Mouse (Mus musculus) midbrain, embryonic 10.5 days (tissue): ENCODE measurements around the gene Prkar2b. TPM values are rescaled to one million over a fixed set of nuclear protein-coding genes. Genes with fewer than 3 reads are reported as not detected.

ENCODE experiments used
- DNase-seq: peaks from one replicate; pipeline ENCODE4 v3.0.0-alpha.2; 2017; ENCODE audit warnings: low spot score
- H3K27ac ChIP-seq: fragments of 300-500 bp; sonication (generic); replicated peaks from 2 replicates; pipeline ENCODE4 v1.5.1; 2016; ENCODE audit warnings: mild to moderate bottlenecking
- H3K27me3 ChIP-seq: fragments of 300-500 bp; sonication (generic); 2 replicates; pipeline ENCODE4 v1.6.1; 2016; ENCODE audit warnings: low read depth, mild to moderate bottlenecking; ENCODE audit not compliant: poor library complexity, severe bottlenecking
- H3K36me3 ChIP-seq: fragments of 300-500 bp; sonication (generic); 2 replicates; pipeline ENCODE4 v1.6.1; 2016; ENCODE audit warnings: mild to moderate bottlenecking, moderate library complexity
- H3K4me1 ChIP-seq: fragments of 300-500 bp; sonication (generic); 2 replicates; pipeline ENCODE4 v1.6.1; 2016
- H3K4me3 ChIP-seq: fragments of 300-500 bp; sonication (generic); 2 replicates; pipeline ENCODE4 v1.5.1; 2016; ENCODE audit warnings: mild to moderate bottlenecking, moderate library complexity
- H3K9me3 ChIP-seq: fragments of 300-500 bp; sonication (generic); replicated peaks from 2 replicates; pipeline ENCODE4 v1.6.1; 2016; ENCODE audit warnings: mild to moderate bottlenecking
- WGBS: fragments of 180-500 bp; shearing (Covaris S2); methylation state at CpG from one replicate; pipeline ENCODE4 v1.1.7; 2016; 5-methylcytosine and 5-hydroxymethylcytosine counted together
- polyA plus RNA-seq: library from polyadenylated mRNA; unstranded; fragments of >200 nt; fragmentation: Nextera tagmentation; extraction: Ambion mirVana; gene quantifications from 2 replicates; pipeline ENCODE4 v1.2.1, GENCODE M21; 2016

Gene Prkar2b
- polyA plus RNA-seq, 1 experiment from 2014 or later = 36.6 TPM

DNA sequence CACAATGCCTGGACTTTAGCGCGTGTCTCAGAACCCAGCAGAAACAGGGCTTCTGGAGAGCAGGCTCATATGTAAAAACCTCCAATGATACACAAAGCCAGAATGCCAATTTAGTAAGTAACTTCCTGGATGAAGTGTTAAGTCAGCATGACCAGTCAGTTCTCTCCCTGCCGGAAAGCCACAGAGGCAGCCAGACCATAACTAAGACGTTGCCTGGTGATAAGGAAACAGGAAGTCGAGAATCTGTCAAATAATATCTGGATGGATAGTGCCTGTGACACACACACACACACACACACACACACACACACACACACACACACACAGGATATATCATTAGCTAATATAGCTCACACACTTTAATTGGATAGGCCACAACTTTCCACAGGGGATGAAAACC, 64.2 kb downstream of the Prkar2b start:
- H3K27me3 ChIP-seq = no peaks in the 10 kb centered on the region
- H3K9me3 ChIP-seq = no peaks in the 10 kb centered on the region
- no peak overlapping the region for H3K27ac ChIP-seq
- DNase-seq = no peak
- 90% methylated on average over 5 of the region's 5 CpGs for WGBS
- H3K4me3 ChIP-seq = no peak overlapping the region
- peaks cover 11% of the 10 kb centered on the region; the same call in 1 of the 2 replicates for H3K36me3 ChIP-seq
- H3K4me1 ChIP-seq = peaks cover 12% of the 10 kb centered on the region; the same call in 1 of the 2 replicates

DNA sequence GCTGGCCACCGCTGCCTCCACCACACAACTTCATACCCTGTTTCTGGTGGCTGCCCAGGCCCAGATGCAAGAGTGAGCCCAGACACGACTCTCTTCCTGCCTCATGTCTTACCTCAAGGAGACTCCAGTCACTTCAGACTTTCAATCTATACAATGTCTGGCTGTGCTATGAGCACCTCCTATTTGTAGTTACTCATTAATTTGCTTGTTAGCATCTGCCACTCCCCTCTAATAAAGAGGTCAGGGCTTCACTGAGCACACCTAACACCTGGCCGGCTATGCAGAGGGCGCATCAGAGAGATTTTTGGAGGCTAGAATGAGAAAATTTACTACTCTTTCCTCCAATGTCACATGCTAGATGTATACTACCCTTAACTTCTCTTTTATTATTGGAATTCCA, 70.5 kb downstream of the Prkar2b start:
- Histone ChIP-seq H3K4me3 (no peak overlapping the region), H3K9me3 (no peaks in the 10 kb centered on the region), H3K27ac (no peak overlapping the region), H3K36me3 (peaks cover 17% of the 10 kb centered on the region; the same call in 1 of the 2 replicates), H3K4me1 (no peaks in the 10 kb centered on the region), H3K27me3 (no peaks in the 10 kb centered on the region)
- 93% methylated on average over 4 of the region's 4 CpGs for WGBS
- DNase-seq = no peak

DNA sequence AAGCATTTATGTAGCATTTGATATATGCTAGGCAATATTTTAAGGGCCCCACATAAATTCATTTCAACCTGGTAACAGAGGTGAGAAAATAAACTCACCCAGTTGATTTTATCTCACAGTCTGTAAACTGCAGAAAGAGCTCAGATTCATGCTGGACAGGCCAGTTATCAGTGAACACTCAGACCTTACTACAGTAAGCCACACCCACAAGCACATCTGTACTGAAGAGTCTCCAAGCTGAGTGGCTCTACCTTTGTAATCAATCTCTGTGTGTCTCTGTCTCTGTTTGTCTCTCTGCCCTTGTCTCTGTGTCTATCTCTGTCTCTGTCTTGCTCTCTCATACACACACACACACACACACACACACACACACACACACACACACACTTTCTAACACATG, 71.4 kb downstream of the Prkar2b start:
- no peak overlapping the region for H3K27ac ChIP-seq
- H3K9me3 ChIP-seq = no peaks in the 10 kb centered on the region
- peaks cover 17% of the 10 kb centered on the region; the same call in 1 of the 2 replicates for H3K36me3 ChIP-seq
- H3K4me3 ChIP-seq = no peak overlapping the region
- DNase-seq = no peak
- no peaks in the 10 kb centered on the region for H3K27me3 ChIP-seq
- H3K4me1 ChIP-seq = no peaks in the 10 kb centered on the region

DNA sequence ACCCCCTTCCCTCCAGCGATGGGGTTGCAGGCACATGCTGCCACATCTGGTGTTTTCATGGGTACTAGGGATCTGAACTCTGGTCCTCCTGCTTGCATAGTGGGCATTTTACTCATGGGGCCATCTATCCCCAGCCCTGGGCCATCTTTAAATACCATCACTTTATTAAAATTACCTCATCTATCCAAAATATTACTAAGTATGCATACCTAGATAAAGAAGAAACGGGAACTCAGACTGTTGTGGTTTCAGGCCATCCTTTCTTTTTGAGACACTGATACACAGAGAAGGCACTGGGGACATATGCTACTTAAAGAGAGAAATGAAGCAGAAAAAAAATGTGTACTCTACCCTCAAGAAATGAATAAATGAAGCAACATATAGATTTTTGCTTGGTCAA, 74.6 kb downstream of the Prkar2b start:
- H3K9me3 ChIP-seq = no peaks in the 10 kb centered on the region
- peaks cover 6% of the 10 kb centered on the region; the same call in 1 of the 2 replicates for H3K36me3 ChIP-seq
- WGBS = 86% methylated on average over 2 of the region's 2 CpGs
- H3K4me3 ChIP-seq = no peak overlapping the region
- no peaks in the 10 kb centered on the region; the same call in 1 of the 2 replicates for H3K4me1 ChIP-seq
- no peaks in the 10 kb centered on the region for H3K27me3 ChIP-seq
- DNase-seq = no peak
- H3K27ac ChIP-seq = no peak overlapping the region

DNA sequence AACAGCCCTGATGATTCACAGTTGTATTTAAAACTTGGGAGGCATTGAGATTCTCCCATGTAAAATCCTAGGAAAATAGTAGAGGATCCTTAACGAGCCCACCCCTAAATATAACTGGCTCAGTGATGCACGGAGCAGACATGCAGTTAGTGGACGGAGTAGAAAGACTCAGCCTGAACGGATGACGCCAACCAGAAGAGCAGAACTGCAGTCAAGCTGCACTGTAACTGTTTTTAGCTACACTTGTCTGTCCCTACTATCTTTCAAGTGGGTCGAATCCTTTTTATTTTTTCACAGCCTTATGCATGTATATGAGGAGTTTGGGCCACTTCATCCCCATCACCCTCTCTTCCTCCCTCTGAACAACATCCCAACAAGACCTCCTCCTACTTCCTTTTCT, 75.4 kb downstream of the Prkar2b start:
- Histone ChIP-seq H3K4me3 (no peak overlapping the region), H3K27ac (no peak overlapping the region), H3K9me3 (no peaks in the 10 kb centered on the region), H3K27me3 (no peaks in the 10 kb centered on the region), H3K4me1 (no peaks in the 10 kb centered on the region; the same call in 1 of the 2 replicates), H3K36me3 (peaks cover 6% of the 10 kb centered on the region; the same call in 1 of the 2 replicates)
- WGBS = 93% methylated on average over 6 of the region's 6 CpGs
- no peak for DNase-seq

DNA sequence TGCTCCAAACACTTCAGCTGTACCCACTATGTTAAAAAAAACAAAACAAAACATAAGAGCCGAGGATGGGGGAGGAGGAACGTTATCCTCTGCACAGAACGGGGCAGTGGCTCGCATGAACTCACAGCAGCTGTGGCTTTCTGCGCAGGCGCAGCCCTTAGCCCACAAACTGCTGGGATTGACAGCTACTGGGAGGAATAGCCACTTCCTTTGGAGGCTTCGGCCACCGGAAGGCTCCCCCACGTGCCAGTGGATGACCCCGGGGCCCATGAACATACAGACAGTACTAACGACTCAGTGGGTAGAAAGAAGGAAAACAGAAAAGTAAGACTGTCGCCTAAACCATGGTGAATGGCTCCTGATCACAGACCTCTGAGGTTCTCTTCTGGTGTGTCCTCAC, 76.4 kb downstream of the Prkar2b start:
- Histone ChIP-seq H3K9me3 (no peaks in the 10 kb centered on the region), H3K27me3 (no peaks in the 10 kb centered on the region), H3K27ac (no peak overlapping the region), H3K4me3 (no peak overlapping the region), H3K36me3 (peaks cover 6% of the 10 kb centered on the region; the same call in 1 of the 2 replicates), H3K4me1 (no peaks in the 10 kb centered on the region; the same call in 1 of the 2 replicates)
- WGBS = 77% methylated on average over 12 of the region's 12 CpGs
- DNase-seq = no peak

DNA sequence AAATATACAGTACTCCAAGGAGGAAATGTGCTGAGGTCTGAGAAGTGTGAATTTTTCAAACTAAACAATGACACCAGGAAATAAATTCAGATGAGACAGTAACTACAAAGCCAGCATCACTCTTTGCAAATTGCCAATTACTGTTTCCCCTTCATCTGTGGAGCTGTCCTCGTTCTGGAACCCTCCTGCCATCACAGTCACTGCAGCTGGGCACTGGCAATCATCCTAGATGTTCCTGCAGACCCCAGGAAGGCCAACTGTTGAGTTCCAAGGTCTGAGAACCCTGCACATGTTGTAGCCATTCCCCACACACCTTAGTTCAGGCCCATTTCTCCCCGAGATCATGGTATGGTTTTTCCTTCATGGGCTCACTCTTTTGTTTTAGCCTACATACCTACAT, 76.9 kb downstream of the Prkar2b start:
- no peak overlapping the region for H3K4me3 ChIP-seq
- 68% methylated on average over 2 of the region's 2 CpGs for WGBS

DNA sequence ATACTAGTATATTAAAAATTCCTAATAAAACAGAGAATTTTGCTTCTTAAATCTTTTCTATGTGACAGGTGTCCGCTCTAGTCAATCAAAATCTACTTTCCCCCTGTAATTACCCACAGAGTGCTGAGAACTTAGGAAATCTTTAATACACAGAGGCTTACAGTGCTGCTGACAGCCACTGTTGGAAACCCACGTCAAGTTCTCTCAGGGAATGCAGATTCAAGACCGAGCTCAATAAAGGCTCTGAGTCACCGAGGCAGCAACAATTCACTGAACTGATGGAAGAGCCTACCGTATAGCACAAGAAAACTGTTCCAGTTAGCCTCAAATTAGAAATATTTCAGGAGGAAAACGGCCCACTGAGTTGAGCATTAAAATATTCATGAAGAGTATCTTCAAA, 77.3 kb downstream of the Prkar2b start:
- Histone ChIP-seq H3K4me1 (no peaks in the 10 kb centered on the region; the same call in 1 of the 2 replicates), H3K4me3 (no peak overlapping the region), H3K27me3 (no peaks in the 10 kb centered on the region), H3K27ac (no peak overlapping the region), H3K9me3 (no peaks in the 10 kb centered on the region), H3K36me3 (peaks cover 6% of the 10 kb centered on the region; the same call in 1 of the 2 replicates)
- 82% methylated on average over 6 of the region's 6 CpGs for WGBS
- no peak for DNase-seq

More for the DNA sequence above, 76.9 kb downstream of the Prkar2b start:
- Histone ChIP-seq H3K27ac (no peak overlapping the region), H3K36me3 (peaks cover 6% of the 10 kb centered on the region; the same call in 1 of the 2 replicates), H3K4me1 (no peaks in the 10 kb centered on the region; the same call in 1 of the 2 replicates), H3K27me3 (no peaks in the 10 kb centered on the region), H3K9me3 (no peaks in the 10 kb centered on the region)
- DNase-seq = no peak

DNA sequence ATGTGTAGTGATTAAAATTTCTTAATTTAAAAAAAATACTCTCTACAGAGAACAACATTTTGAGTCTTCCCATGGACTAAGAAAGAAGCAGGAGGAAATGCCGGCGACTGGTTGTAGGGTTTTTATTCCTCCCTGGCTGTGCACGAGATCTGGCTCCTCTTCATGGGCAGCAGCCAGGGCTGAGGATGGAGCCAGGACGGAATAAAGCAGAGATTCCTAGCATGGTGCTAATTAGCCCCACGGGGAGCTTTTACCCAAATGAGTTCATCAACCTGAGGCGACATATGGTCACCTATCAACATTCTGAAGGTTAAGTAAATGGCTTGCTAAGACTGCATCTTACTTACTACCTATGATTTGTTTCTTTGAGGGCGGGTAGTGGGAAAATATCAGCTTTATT, 77.9 kb downstream of the Prkar2b start:
- Histone ChIP-seq H3K27ac (no peak overlapping the region), H3K9me3 (no peaks in the 10 kb centered on the region), H3K36me3 (peaks cover 6% of the 10 kb centered on the region; the same call in 1 of the 2 replicates), H3K4me1 (no peaks in the 10 kb centered on the region; the same call in 1 of the 2 replicates), H3K4me3 (no peak overlapping the region), H3K27me3 (no peaks in the 10 kb centered on the region)
- WGBS = 74% methylated on average over 7 of the region's 7 CpGs
- no peak for DNase-seq

DNA sequence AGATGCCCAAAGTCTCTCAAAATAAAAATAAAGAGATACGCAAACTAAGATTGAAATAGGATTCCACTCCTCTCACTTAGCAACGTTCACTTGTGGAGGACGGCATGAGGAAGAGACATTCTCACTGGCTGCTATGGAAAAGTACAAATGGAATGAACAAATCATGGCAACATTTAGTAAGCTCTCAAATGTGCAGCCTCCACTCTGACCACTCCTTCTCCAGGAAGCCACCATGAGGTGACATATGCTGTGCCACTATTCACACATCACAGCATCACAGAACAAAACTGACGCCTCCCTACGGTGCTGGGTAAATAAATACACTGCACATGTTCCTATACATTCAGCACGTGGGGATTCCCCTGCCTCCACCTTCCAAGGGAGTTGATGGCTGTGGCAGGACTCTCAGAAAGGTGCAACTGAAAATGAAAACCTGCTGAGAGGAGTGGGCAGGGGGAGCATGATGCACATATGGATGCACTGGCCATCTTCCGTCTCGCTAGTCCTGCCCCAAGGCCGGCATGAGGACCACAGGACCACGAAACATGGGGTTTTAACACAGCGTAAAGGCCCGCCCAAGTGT, 83.4 kb downstream of the Prkar2b start:
- Histone ChIP-seq H3K27me3 (no peaks in the 10 kb centered on the region), H3K4me3 (no peak overlapping the region), H3K27ac (no peak overlapping the region), H3K9me3 (no peaks in the 10 kb centered on the region), H3K4me1 (0 out of 2 replicates have a peak, but pooled peaks cover 5% of the 10 kb centered on the region), H3K36me3 (peaks cover 10% of the 10 kb centered on the region)
- DNase-seq = no peak
- WGBS = 76% methylated on average over 12 of the region's 12 CpGs

DNA sequence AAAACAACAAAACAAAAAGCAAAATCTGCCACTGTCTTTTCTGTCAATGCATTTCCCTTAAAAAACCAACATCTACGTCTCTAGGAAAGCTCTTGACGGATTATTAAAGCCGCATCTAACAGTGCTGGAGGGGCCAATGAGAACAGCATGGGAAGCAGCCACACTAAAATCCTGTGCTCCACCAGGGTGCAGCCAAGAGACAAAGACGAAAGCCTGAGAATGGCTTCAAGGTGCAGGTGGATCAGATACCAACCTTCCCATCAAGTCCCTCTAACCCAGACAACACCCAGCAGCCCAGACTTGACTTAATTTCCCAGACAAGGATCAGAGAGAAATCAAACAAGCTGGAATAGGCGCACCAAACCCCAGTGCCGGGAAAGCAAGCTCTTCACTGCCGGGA, 84.6 kb downstream of the Prkar2b start:
- peaks cover 10% of the 10 kb centered on the region for H3K36me3 ChIP-seq
- H3K27ac ChIP-seq = no peak overlapping the region
- WGBS = 57% methylated on average over 7 of the region's 7 CpGs

DNA sequence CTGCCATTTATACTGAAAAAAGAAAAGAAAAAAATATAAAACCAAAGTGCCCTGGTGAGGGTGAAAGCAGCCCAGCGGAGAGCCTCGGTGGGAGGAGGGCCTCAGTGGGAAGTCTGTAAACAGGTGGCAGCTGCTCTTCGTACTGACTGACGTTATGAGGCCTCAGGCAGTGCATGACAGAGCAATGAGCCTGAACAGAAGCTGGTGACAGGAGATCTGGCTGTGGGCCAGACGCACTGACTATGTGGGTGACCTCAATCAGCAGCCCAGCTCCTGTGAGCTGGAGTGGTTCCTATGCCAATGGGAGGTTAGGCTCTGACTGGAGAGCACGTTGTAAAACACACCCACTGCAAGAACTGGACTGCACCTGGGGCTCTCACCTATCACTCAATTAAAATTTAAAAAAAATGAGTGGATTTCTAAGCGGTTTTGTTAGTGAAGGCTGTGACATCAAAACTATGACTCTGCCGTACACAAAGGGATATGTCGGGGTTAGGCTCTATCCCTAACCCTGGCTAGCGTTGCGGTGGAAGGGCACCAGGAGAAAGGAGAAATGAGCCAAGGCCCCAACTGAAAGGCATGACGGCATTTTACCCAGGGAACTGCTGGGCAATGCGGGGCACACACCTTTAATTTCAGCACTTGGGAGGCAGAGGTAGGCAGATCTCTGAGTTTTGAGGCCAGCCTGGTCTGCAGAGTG, 87.5 kb downstream of the Prkar2b start:
- no peak overlapping the region for H3K27ac ChIP-seq
- no peaks in the 10 kb centered on the region for H3K9me3 ChIP-seq
- H3K4me3 ChIP-seq = no peak overlapping the region
- 0 out of 2 replicates have a peak, but pooled peaks cover 5% of the 10 kb centered on the region for H3K4me1 ChIP-seq
- DNase-seq = no peak
- H3K36me3 ChIP-seq = peaks cover 10% of the 10 kb centered on the region
- 82% methylated on average over 13 of the region's 13 CpGs for WGBS
- H3K27me3 ChIP-seq = no peaks in the 10 kb centered on the region

More for the DNA sequence above, 84.6 kb downstream of the Prkar2b start:
- Histone ChIP-seq H3K4me1 (0 out of 2 replicates have a peak, but pooled peaks cover 5% of the 10 kb centered on the region), H3K27me3 (no peaks in the 10 kb centered on the region), H3K9me3 (no peaks in the 10 kb centered on the region), H3K4me3 (no peak overlapping the region)
- DNase-seq = no peak

DNA sequence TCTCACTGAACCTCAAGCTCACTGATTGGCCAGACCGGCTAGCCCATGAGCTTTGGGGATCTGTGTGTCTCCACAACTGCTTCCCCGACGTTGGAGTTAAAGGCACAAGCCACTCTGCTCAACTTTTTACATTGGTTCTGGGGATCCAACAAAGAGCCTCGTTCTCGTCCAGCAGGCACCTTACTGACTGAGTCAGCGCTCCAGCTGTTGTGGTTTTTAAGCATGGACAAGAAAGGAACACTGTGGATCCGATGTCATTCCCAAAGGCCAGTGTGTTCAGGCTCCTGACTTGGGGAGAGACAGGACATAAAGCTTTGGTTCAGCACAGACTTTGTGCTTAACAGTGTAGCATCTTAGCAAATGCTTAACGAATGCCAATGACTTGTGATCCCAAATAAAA, 89.5 kb downstream of the Prkar2b start:
- no peak for DNase-seq
- Histone ChIP-seq H3K4me3 (no peak overlapping the region), H3K27ac (no peak overlapping the region), H3K27me3 (no peaks in the 10 kb centered on the region), H3K4me1 (no peaks in the 10 kb centered on the region), H3K9me3 (no peaks in the 10 kb centered on the region), H3K36me3 (peaks cover 10% of the 10 kb centered on the region)
- 91% methylated on average over 8 of the region's 8 CpGs for WGBS
